Mouse (Mus musculus) hematopoietic stem cell, adult 5-6 weeks (primary cell): Measurements from ENCODE around the gene Col27a1. TPM values are rescaled to one million over a fixed set of nuclear protein-coding genes. Genes with fewer than 3 reads are reported as not detected.

Source experiments
- ATAC-seq, 2 experiments: fragments of 125-278 bp in 1 of 2; replicated peaks in 1 of 2; 2 replicates each; pipeline ENCODE4 v1.8.0; 2016 to 2017; ENCODE audit warnings: inconsistent platforms in 2 of 2, mild to moderate bottlenecking in 2 of 2, moderate number of reproducible peaks in 2 of 2, low read depth in 1 of 2, moderate TSS enrichment in 1 of 2; ENCODE audit not compliant: low FRiP score in 2 of 2, poor library complexity in 2 of 2, severe bottlenecking in 2 of 2, insufficient read depth in 1 of 2, low TSS enrichment in 1 of 2
- total RNA-seq: library from RNA; stranded (forward); fragments of 172-1452, 232-1000 nt; gene quantifications from 2 replicates; pipeline ENCODE4 v1.2.3, GENCODE M21; 2017

The Col27a1 gene
- total RNA-seq, 1 experiment from 2014 or later, result not detected

DNA sequence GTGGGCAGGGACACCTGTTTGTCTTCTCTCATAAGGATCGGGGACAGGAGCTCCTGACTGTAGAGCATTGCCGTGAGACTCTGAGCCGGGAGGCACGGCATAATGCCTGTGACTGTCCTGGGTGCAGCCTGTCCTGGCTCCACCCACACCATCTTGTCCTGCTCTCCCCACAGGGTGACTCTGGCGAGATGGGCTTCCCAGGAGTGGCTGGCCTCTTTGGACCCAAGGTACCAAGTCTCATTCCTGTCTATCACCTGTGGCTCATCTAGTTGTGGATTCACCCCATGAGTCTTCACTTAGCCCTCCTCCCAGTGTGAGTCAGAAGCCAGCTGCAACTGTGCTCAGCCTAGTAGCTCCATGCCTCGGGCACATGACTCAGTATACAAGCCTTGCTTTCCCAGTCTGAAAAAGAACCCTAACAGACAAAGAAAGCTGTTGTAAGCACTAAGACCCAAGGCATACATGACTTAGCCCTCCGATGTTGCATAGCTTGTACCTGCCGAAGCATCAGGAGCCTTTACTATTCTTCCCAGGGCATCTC is 109.5 kb downstream of the Col27a1 start:
- ATAC-seq, result no peak

DNA sequence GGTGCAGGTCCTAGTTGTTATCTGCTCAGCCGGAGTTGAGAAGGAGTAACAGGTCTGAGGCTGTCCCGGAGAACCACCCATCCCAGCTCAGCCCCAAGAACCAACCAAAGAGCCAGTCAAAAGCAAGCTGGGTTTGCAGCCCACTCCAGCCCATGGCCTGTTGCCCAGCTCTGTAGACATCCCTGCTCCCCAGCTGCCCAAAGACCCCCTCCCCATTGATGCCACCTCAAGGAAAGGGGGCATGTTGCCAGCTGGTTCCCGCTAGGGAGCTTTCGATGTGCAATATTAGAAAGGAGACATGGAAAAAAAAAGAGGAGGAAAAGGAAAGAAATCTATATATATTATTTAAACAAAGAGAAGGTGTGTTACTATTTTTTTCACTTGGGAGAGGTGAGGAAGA is 119.6 kb downstream of the Col27a1 start:
- ATAC-seq, result no peak

DNA sequence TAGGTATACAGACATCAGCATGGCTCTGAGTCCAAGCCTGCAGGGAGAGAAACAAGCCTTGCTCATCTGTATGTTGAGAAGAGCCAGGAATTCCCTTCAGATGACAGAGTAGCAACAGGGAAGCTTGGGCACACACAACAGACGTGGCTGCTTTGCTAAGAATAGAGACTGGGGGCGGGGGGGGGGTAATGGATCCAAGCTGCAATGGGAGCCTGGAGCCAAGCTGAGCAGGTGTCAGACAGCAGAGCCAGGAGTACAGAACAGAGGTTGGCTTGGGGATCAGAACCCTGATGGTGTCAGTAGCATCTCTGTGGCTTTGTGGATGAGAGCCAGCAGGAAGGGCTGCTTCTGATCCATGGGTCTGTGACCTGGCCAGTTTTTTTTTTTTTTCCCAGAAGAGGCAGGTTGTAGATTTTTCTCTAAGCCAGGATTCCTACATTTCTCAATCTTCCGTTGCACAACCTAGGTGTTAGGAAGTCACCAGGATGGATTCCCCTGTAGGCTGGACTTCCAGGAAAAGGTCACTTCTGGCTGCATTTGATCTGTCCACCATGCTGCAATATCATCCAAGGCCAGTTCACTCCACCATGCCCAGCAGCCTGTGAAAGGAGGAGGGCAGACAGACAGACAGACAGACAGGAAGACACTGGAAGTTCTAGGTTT is 124.7 kb downstream of the Col27a1 start:
- ATAC-seq, result no peak

DNA sequence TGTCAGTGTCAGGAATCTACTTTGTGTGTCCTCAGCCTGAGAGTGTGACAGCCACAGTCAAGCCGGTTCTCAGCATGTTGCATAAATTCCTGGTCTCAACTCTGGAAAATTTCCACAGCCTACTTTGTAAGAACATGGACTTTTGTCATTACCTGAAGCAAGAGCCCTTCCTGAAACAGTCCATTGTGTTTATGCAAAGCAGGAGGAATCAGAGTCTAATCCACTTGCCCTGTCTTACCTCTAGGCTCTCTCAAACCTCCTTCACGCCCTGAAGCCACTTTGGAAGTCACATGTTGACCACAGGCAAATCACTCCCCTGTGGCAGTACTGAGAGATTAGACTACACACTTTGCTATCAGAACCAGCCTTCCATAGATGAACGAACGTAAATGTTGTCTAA is 128.7 kb downstream of the Col27a1 start:
- peak in 1 of 2 experiments; percentile 29; a peak in 1 of 4 replicates for ATAC-seq

DNA sequence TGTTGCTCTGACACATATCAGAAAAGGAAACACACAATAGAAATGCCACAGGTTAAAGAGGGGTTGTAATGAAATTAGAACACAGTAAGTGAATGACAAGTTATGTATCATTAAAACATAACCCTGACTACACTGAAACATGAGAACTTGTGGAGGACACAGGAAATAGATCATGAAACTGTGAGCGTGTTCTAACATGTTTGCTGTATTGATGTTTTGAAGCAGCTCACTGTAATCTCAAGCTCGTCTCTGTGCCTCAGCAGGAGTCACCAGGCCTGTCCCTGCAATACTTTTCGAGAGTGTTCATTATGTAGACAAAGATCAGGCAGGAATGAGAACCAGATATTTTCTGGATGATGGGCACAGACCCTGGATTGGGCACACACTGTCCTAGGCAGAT is 129.8 kb downstream of the Col27a1 start:
- ATAC-seq, result no peak

DNA sequence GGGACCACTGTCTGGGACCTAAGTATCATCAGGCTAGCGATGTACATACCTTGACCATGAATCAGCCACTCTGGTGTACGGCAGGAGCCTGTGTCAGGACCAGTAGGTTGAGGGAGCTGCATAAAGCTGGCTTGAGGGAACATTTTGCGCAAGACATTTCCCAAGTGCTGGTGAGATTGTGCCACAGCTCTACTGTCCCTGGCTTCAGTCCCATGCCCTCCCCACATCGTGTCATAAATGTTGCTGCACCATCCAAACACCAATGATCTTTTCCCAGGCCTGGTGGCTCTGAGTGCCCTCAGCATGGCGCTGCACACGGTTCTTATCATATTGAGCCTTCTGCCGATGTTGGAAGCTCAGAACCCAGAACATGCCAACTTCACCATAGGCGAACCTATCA is 130.5 kb downstream of the Col27a1 start, which contains the start of gene Orm1:
TSS of gene Orm1 (plus strand) at position 266 of the 400 bp plus-strand sequence.
- peak in 1 of 2 experiments; percentile 40; a peak in 1 of 4 replicates for ATAC-seq

DNA sequence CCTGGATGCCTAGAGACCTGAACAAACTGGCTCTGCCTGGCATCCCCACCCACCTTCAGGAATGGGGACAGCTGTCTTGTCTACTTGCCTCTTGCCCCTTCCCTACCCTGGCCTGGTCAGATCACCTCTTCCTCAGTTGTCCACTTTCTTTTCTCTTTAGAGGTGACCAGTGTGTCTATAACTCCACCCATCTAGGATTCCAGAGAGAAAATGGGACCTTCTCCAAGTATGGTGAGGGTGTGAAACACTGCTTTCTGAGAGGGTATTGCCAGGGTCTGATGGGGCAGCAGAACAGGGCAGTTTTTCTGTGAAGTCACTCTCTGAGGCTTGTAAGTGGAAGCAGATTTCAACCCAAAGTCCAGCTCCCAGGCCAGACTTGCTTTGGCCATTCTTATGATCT is 131.5 kb downstream of the Col27a1 start:
- no peak for ATAC-seq

DNA sequence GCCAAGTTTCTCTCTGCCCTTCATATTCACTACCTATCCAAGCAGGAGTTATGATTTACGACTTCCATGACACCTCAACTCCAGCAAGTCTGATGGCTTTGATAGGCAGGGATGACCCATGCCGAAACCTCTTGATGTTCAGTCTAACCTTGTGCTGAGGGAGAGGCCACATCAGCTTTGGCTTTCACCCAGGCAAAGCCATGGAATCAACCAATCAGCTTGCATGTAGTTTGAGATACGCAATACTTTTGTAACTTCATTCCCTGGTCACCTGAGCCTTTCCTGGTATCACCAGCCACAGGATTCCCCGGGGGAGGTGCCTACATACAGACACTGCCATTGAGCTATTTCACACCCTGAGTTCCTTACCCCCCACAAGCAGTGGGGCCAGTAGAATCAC is 132.9 kb downstream of the Col27a1 start:
- no peak for ATAC-seq

DNA sequence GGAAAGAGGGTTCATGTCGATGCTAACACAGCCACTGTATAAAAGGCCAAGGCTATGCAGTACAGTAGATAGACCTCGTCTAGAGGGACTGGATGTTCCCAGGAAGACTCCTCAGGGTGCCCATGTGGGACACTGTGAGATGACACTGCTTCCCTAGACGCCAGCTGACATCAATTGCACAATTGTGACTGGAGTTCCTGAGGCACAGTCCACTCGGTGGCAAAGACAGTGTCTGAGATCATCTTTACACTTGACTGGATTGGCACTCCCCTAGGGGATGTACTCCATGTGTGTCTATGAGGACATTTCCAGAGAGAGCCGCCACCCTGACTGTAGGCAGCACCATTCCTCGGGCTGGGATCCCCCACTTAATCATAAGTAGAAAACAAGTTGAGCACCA is 134.7 kb downstream of the Col27a1 start:
- ATAC-seq, result no peak

DNA sequence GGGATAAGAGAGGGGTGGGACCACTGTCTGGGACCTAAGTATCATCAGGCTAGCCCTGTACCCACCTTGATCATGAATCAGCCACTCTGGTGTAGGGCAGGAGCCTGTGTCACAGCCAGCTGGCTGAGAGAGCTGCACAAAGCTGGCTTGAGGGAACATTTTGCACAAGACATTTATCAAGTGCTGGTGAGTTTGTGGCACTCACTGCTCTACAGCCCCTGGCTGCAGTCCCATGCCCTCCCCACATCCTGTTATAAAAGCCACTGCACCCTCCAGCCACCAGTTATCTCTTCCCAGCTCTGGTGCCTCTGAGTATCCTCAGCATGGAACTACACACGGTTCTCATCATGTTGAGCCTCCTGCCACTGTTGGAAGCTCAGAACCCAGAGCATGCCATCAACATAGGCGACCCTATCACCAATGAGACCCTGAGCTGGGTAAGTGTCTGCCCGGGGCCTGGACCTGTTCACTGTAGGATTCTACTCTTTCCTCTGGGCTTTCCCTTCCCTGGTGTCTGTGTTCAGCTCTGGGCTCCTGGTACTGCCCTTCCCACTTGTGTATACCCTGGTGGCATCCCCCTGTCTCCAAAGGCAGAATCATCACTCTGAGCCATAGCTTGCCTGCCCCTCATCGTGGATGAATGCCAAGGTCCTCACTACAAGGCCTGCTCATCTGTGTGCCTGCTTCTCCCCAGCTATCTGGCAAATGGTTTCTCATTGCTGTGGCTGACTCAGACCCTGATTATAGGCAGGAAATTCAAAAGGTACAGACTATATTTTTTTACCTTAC is 142.3 kb downstream of the Col27a1 start, which contains the start of gene Orm3:
TSS of gene Orm3 (plus strand) at position 286 of the 789 bp plus-strand sequence.
- peak; percentile 55 to 67 for ATAC-seq

DNA sequence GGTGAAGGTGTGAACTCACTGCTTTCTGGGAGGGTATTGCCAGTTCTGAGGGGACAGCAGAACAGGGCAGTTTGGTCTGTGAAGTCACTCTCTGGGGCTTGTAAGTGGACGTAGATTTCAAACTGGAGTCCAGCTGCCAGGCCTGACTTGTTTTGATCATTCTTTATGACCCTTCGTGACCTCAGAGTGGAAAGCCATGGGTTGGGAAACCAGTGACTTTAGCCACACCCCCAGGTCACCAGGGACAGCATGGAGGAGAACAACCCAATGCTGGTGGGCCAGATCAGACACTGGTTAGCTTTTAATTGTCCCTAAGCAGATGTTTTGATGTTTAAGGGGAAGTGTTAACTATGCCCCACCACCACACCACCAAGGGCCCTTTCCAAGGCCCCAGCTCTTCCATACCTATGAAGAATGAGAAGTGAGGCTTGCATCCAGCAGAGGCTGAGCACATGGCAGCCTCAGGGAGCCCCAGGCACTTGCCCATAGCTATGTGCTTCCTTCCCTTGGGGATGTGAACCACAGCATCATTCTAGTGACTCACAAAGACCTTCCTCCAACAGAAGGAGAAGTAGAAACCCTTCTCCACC is 143.3 kb downstream of the Col27a1 start:
- peak; percentile 21 to 42; a peak in 3 of 4 replicates for ATAC-seq

DNA sequence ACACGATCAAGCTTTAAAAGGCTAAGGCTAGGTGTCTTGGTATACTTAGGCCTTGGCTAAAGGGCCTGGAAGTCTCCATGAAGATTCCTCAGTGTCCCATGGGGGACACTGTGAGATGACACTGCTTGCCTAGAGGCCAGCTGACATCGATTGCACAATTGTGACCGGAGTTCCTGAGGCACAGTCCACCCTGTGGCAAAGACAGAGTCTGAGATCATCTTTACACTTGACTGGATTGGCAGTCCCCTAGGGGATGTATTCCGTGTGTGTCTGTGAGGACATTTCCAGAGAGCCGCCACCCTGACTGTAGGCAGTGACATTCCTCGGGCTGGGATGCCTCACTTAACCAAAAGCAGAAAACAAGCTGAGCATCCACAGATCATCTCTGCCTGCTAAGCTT is 146.1 kb downstream of the Col27a1 start:
- ATAC-seq, result no peak

DNA sequence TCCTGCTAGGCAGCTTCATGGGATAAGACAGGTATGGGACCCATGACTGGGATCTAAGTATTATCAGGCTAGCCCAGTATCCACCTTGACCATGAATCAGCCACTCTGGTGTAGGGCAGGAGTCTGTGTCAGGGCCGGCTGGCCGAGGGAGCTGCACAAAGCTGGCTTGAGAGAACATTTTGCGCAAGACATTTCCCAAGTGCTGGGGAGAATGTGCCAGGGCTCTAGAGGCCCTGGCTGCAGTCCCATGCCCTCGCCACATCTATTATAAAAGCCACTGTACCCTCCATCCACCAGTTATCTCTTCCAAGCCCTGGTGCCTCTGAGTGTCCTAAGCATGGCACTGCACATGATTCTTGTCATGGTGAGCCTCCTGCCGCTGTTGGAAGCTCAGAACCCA is 148.3 kb downstream of the Col27a1 start, which contains the start of gene Orm2:
TSS of gene Orm2 (plus strand) at position 300 of the 400 bp plus-strand sequence.
- no peak for ATAC-seq

DNA sequence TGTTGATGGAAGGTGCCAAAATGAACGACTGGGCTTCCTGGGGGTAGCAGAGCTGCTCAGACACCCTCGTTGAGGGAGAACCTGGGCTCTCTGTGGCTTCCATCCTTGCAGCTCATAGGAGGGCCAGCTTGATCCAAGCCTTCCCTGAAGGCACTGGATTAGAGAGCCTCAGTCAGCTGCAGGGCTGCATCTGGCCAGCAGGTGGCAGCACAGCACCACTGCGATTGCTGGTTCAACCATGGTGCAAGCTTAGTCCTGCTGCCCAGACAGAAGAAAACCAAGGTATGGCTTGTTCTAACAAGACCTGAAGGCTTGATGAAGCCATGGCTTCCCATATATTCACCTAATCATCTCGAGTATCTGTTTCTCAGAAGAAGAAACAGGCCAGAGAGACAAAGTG is 154.8 kb downstream of the Col27a1 start:
- ATAC-seq, result peak; percentile 65 to 73

DNA sequence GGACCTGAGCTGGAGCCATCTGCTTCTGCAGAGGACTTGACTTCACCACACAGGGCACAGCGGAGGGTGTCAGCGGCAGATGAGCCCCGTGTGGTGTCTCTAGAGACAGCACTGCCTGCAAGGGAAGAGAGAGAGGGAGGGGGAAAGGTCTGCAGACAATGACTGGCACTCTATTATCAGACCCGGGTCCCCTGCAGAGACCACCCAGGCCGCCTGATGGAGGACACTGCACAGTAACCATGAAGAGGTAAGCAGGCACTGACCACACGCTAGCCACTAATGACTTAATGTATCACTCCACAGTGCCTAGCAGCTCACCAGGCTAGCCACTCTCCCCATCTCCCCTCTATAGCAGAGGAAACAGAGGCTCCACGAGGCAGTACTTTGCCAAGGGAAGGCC is 157.1 kb downstream of the Col27a1 start:
- no peak for ATAC-seq

DNA sequence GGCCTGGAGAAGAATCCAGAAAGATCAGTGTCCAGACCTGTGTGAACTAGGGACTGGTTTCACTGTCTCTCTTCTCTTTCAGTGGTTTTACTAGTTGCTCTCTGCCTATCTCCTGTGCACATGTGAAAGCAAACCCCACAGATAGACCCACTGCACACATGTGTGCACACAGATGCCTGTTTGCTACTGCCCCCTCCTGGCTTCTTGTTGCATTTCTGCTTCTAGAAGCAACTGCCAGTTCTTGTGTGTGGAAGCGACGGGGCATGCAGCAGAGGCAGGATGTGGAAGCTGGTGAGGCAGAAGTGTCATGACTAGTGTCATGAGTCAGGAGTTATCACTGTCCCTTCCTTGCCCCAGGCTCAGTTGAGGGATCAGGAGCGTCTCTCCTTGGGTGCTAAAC is 158.1 kb downstream of the Col27a1 start:
- peak; percentile 19 to 32; a peak in 1 of 4 replicates for ATAC-seq

DNA sequence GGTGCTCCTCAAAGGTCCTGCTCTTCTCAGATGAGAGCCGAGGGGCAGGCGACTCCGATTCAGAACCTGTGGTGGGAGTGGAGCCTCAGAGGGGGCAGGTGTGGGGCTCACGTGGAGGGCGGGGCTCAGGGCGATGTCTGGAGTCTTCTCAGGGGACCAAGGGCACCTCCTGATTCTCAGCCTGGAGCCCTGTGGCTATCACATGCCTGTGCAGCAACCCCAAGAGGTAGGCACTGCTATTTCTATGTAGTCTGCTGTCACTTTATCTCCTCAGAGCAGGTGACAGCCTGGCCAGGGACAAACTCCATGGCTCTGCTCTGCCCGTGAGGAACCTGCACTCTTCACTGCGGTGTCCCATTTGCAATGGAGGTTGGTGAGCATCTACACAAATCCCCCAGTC is 159.6 kb downstream of the Col27a1 start:
- ATAC-seq, result no peak

DNA sequence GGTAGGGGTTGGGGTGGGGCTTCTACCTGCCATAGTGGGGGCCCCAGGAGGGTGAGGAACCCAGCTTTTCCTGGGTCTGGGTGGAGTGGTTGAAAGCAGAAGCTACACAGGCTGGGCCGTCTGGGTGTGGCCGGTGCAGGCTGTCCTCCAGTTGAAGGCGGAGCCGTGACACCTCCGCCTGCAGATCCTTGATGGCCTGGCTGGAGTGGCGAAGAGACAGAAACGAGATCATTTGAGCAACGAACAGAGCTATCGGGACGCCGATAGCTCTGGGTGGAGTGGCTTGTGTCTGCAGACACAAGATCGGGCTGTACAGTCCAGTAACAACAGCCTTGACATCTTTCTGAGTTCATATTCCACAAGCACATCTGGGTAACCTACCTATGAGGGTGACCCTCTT is 160.5 kb downstream of the Col27a1 start:
- ATAC-seq, result peak; percentile 16 to 17; a peak in 1 of 4 replicates
